Mouse (Mus musculus) CH12.LX (cell line): ENCODE measurements at regions not wholly inside any gene's neighbourhood (a gene's known extent, or its start where the extent isn't known, plus 50 kb on each side); places are given as distances from the start of the nearest gene placed in this dataset.

Source experiments
- DNase-seq: peaks from one replicate; pipeline ENCODE4 v3.0.0-alpha.2; 2013; ENCODE audit errors: extremely low read depth
- H3K27ac ChIP-seq: 2 replicates; pipeline ENCODE4 v1.5.1; 2012; ENCODE audit warnings: low read depth, mild to moderate bottlenecking, control low read depth, moderate library complexity; ENCODE audit not compliant: insufficient read depth
- H3K27me3 ChIP-seq: replicated peaks from 2 replicates; pipeline ENCODE3; 2012; ENCODE audit warnings: inconsistent platforms
- H3K36me3 ChIP-seq, 2 experiments: replicated peaks in 1 of 2; 2 replicates each; pipeline versions ENCODE3 to v1.6.1; 2012; ENCODE audit warnings: inconsistent platforms in 1 of 2, low read length in 1 of 2, mild to moderate bottlenecking in 1 of 2, mixed read lengths in 1 of 2, moderate library complexity in 1 of 2; ENCODE audit not compliant: control insufficient read depth in 1 of 2, insufficient read depth in 1 of 2
- H3K4me1 ChIP-seq, 2 experiments: 2 replicates each; pipeline ENCODE4 v1.6.1; 2012; ENCODE audit warnings: inconsistent platforms in 1 of 2, moderate library complexity in 1 of 2; ENCODE audit not compliant: insufficient read depth in 2 of 2, control insufficient read depth in 1 of 2
- H3K4me2 ChIP-seq: 2 replicates; pipeline ENCODE4 v1.6.1; 2012; ENCODE audit warnings: low read depth, mild to moderate bottlenecking, control low read depth; ENCODE audit not compliant: poor library complexity, insufficient read depth, severe bottlenecking
- H3K4me3 ChIP-seq, 3 experiments: fragments of 150-350 bp in 1 of 3; sonication (generic) in 1 of 3; replicated peaks in 1 of 3; 2 replicates each; pipeline versions ENCODE3 to v1.5.1; 2011 to 2012; ENCODE audit warnings: low read depth in 2 of 3, low read length in 2 of 3, mild to moderate bottlenecking in 2 of 3, moderate library complexity in 2 of 3, control low read depth in 1 of 3, improper control_type of control experiment in 1 of 3, inconsistent platforms in 1 of 3, mixed read lengths in 1 of 3; ENCODE audit not compliant: poor library complexity in 1 of 3
- H3K79me2 ChIP-seq: replicated peaks from 2 replicates; pipeline ENCODE4 v1.6.1; 2012; ENCODE audit warnings: mild to moderate bottlenecking, moderate library complexity; ENCODE audit not compliant: control insufficient read depth, poor library complexity, insufficient read depth, severe bottlenecking; ENCODE audit errors: extremely low read depth
- H3K9ac ChIP-seq: 2 replicates; pipeline ENCODE4 v1.6.1; 2012; ENCODE audit warnings: low read depth, mild to moderate bottlenecking, control low read depth, moderate library complexity; ENCODE audit not compliant: insufficient read depth
- H3K9me3 ChIP-seq: replicated peaks from 2 replicates; pipeline ENCODE3; 2012; ENCODE audit warnings: low read length, inconsistent platforms, mixed read lengths
- BHLHE40 ChIP-seq: IDR thresholded peaks from 2 replicates; pipeline ENCODE4 v1.6.1; 2011; ENCODE audit warnings: mild to moderate bottlenecking, low read depth, low read length, improper control_type of control experiment
- CHD2 ChIP-seq: IDR thresholded peaks from 2 replicates; pipeline ENCODE4 v1.6.1; 2011; ENCODE audit warnings: low read length, improper control_type of control experiment
- EP300 ChIP-seq: IDR thresholded peaks from 2 replicates; pipeline ENCODE4 v1.6.1; 2011; ENCODE audit warnings: low read length, improper control_type of control experiment
- ETS1 ChIP-seq: conservative IDR thresholded peaks from 2 replicates; pipeline ENCODE4 v1.6.1; 2012; ENCODE audit warnings: low read depth, mild to moderate bottlenecking, inconsistent platforms, low read length, improper control_type of control experiment, moderate library complexity
- HCFC1 ChIP-seq: IDR thresholded peaks from 2 replicates; pipeline ENCODE4 v1.6.1; 2012; ENCODE audit warnings: low read depth, mild to moderate bottlenecking, inconsistent platforms, low read length, improper control_type of control experiment
- IRF4 ChIP-seq: IDR thresholded peaks from 2 replicates; pipeline ENCODE4 v1.6.1; 2014; ENCODE audit warnings: low read depth, mild to moderate bottlenecking, inconsistent platforms, low read length, improper control_type of control experiment
- KAT2A ChIP-seq: IDR thresholded peaks from 2 replicates; pipeline ENCODE4 v1.6.1; 2012; ENCODE audit warnings: low read length, improper control_type of control experiment, inconsistent platforms; ENCODE audit not compliant: insufficient replicate concordance
- MAFK ChIP-seq: IDR thresholded peaks from 2 replicates; pipeline ENCODE4 v1.6.1; 2011; ENCODE audit warnings: low read length, improper control_type of control experiment; ENCODE audit not compliant: insufficient replicate concordance
- MAZ ChIP-seq: IDR thresholded peaks from 2 replicates; pipeline ENCODE4 v1.6.1; 2012; ENCODE audit warnings: low read depth, mild to moderate bottlenecking, inconsistent platforms, low read length, improper control_type of control experiment, moderate library complexity
- MEF2A ChIP-seq: IDR thresholded peaks from 2 replicates; pipeline ENCODE4 v1.6.1; 2014; ENCODE audit warnings: low read depth, mild to moderate bottlenecking, inconsistent platforms, low read length, improper control_type of control experiment, borderline replicate concordance
- MXI1 ChIP-seq: IDR thresholded peaks from 2 replicates; pipeline ENCODE4 v1.6.1; 2011; ENCODE audit warnings: mild to moderate bottlenecking, low read depth, low read length, improper control_type of control experiment
- MYC ChIP-seq: IDR thresholded peaks from 2 replicates; pipeline ENCODE4 v1.6.1; 2011; ENCODE audit warnings: low read depth, mild to moderate bottlenecking, improper control_type of control experiment, low read length
- PAX5 ChIP-seq: IDR thresholded peaks from 2 replicates; pipeline ENCODE4 v1.6.1; 2012; ENCODE audit warnings: low read length, inconsistent platforms, mixed read lengths
- POLR2A ChIP-seq: IDR thresholded peaks from 2 replicates; pipeline ENCODE4 v1.6.1; 2011; ENCODE audit warnings: low read depth, mild to moderate bottlenecking, improper control_type of control experiment, low read length
- RCOR1 ChIP-seq: conservative IDR thresholded peaks from 2 replicates; pipeline ENCODE4 v1.6.1; 2012; ENCODE audit warnings: low read depth, mild to moderate bottlenecking, inconsistent platforms, low read length, improper control_type of control experiment
- SMC3 ChIP-seq: IDR thresholded peaks from 2 replicates; pipeline ENCODE4 v1.6.1; 2011; ENCODE audit warnings: low read depth, low read length, improper control_type of control experiment
- UBTF ChIP-seq: IDR thresholded peaks from 2 replicates; pipeline ENCODE4 v1.6.1; 2012; ENCODE audit warnings: low read depth, mild to moderate bottlenecking, inconsistent platforms, low read length, improper control_type of control experiment, moderate library complexity
- USF1 ChIP-seq: IDR thresholded peaks from 2 replicates; pipeline ENCODE4 v1.6.1; 2014; ENCODE audit warnings: low read depth, mild to moderate bottlenecking, inconsistent platforms, low read length, improper control_type of control experiment
- USF2 ChIP-seq: conservative IDR thresholded peaks from 2 replicates; pipeline ENCODE4 v1.6.1; 2011; ENCODE audit warnings: low read depth, low read length, improper control_type of control experiment
- ZKSCAN1 ChIP-seq: IDR thresholded peaks from 2 replicates; pipeline ENCODE4 v1.6.1; 2012; ENCODE audit warnings: low read depth, inconsistent platforms, low read length, improper control_type of control experiment, borderline replicate concordance
- ZMIZ1 ChIP-seq: IDR thresholded peaks from 2 replicates; pipeline ENCODE4 v1.6.1; 2012; ENCODE audit warnings: low read depth, mild to moderate bottlenecking, inconsistent platforms, low read length, improper control_type of control experiment
- ZNF384 ChIP-seq: IDR thresholded peaks from 2 replicates; pipeline ENCODE4 v1.6.1; 2012; ENCODE audit warnings: low read depth, low read length, improper control_type of control experiment, inconsistent platforms
- dilution Hi-C: fragments of 300-500 bp; cut with MboI; formaldehyde crosslinking; loops from 2 replicates; pipeline ENCODE4 v1.14.3; 2020; ENCODE audit warnings: low sequenced_read_pairs; ENCODE audit not compliant: extremely low pct_unique_long_range_greater_than_20kb, extremely low pct_ligation_motif_present
- in situ Hi-C: fragments of 300-500 bp; cut with MboI; formaldehyde crosslinking; loops from 3 replicates; pipeline ENCODE4 v1.14.3; 2019; ENCODE audit warnings: low sequenced_read_pairs, low pct_ligation_motif_present, low pct_unique_long_range_greater_than_20kb, mixed read lengths

DNA sequence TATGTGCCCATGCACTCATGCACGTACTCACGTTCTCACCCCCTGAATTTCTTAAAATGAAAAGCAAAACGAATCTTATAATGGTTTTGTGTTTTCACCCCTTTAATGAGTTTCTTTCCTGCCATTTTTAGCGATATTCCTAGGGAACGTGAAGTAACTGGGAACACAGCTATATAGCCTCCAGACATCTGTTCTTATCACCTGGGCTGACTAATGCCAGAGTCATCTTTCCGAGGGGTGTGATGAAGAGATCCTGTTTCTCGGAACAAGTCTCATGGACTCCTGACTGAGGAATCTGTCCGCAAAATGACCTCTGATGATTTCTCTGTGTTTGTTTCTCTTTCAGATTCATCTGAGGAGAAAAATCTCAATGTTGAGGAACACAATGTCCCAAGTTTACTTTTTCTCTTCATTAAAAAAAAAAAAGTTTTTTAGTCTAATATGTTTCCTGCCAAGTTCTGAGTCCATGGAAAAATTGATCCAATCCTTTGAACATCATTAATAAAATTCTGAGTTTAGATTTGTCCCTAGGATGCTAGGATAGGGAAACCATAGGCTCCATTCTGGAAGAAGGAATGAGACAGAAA, 435.7 kb upstream of the Tshz3 start:
- Histone ChIP-seq H3K9me3 (peaks cover 73% of the 10 kb centered on the region), H3K36me3 (no peaks in the 10 kb centered on the region), H3K9ac (no peak overlapping the region), H3K27me3 (no peaks in the 10 kb centered on the region), H3K27ac (no peak overlapping the region), H3K79me2 (no peaks in the 10 kb centered on the region), H3K4me1 (no peaks in the 10 kb centered on the region), H3K4me2 (no peak overlapping the region), H3K4me3 (no peak overlapping the region)
- TF ChIP-seq CHD2 (no peak), ZMIZ1 (no peak), HCFC1 (no peak), POLR2A (no peak), SMC3 (no peak), KAT2A (no peak), PAX5 (no peak), ETS1 (no peak), RCOR1 (no peak), MEF2A (no peak), USF2 (no peak), BHLHE40 (no peak), MXI1 (no peak), ZNF384 (no peak)
- dilution Hi-C loops: no loop called here
- in situ Hi-C loops: no loop called here
- no peak for DNase-seq

DNA sequence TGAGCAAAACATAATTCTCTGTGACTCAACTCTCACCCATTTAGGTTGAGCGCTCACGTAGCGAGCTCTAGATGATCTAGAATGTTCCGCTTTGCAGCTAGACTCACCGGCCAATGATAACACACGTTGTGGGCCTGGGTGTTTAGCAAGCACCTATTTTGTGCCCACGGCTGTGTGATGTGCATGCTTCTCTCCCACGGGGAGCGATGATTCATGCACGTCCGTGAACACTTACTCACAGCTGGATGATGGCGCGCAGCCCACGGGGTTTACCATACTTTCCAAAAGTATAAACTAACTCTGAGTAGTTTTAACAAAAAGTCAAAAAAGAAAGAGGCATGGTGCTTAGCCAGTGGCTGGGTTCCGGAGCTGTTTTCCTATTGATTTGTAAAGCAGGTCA, 440.8 kb upstream of the Tshz3 start:
- Histone ChIP-seq H3K36me3 (no peaks in the 10 kb centered on the region), H3K27ac (no peak overlapping the region), H3K79me2 (no peaks in the 10 kb centered on the region), H3K4me2 (no peak overlapping the region), H3K27me3 (no peaks in the 10 kb centered on the region), H3K4me1 (no peaks in the 10 kb centered on the region), H3K9ac (no peak overlapping the region), H3K9me3 (peaks cover 69% of the 10 kb centered on the region), H3K4me3 (no peak overlapping the region)
- no peak for DNase-seq
- in situ Hi-C loops: no loop called here
- dilution Hi-C loops: no loop called here
- TF ChIP-seq IRF4 (no peak), SMC3 (no peak), UBTF (no peak), MYC (no peak), KAT2A (no peak), ZMIZ1 (no peak), MAFK (no peak), USF1 (no peak), ETS1 (no peak), MAZ (no peak), ZKSCAN1 (no peak), ZNF384 (no peak), EP300 (no peak)
